8 mouse cellular contexts compared by ENCODE assay signal in genomic region chr5:34760850-34761508, GRCm38 (mm10). TPM values are rescaled to one million over a fixed set of nuclear protein-coding genes. Genes with fewer than 3 reads are reported as not detected.
DNase-seq lines count a peak whose midpoint lies in the region; ATAC-seq and TF ChIP-seq lines count a peak whose summit lies in the region.

No protein-coding gene starts in this region.

- no peak for TF ChIP-seq CTCF in spleen, adult 2 months (IDR thresholded peaks at IDR 0.05; ENCODE audit: extremely low read depth, insufficient read depth, insufficient read length, insufficient replicate concordance)

- peak overlapping the region; percentile 98 for H3K9ac ChIP-seq in kidney, embryonic 16.5 days (replicated peaks; ENCODE audit: low read length)
- H3K9ac ChIP-seq in midbrain, embryonic 11.5 days (ENCODE audit: low read length) = peak overlapping the region; percentile 82

- peak overlapping the region; percentile 81 for H3K4me2 ChIP-seq in kidney, embryonic 16.5 days (replicated peaks; ENCODE audit: low read depth, low read length)
- H3K4me2 ChIP-seq in midbrain, embryonic 11.5 days = peak overlapping the region; percentile 91

- no peak for TF ChIP-seq POLR2A in spleen, adult 2 months (IDR thresholded peaks at IDR 0.05; ENCODE audit: low read depth, low read length)

- no peaks in the 10 kb centered on the region for H3K9me3 ChIP-seq in erythroblast, embryonic 14.5 days (ENCODE audit: control insufficient read depth, low read length)
- no peaks in the 10 kb centered on the region for H3K9me3 ChIP-seq in kidney, embryonic 16.5 days (ENCODE audit: low read length)
- H3K9me3 ChIP-seq in midbrain, embryonic 11.5 days (ENCODE audit: control insufficient read depth, low read length) = no peaks in the 10 kb centered on the region

- peak overlapping the region; percentile 31 for H3K27ac ChIP-seq in spleen, adult 2 months (ENCODE audit: insufficient read depth, low read length)
- peak overlapping the region; percentile 93 for H3K27ac ChIP-seq in kidney, embryonic 16.5 days (ENCODE audit: low read length)
- 0 out of 2 replicates have a peak overlapping the region, but pooled peaks have one; percentile 25 for H3K27ac ChIP-seq in midbrain, embryonic 11.5 days (ENCODE audit: low read depth, low read length)

- ATAC-seq in kidney, embryonic 16.5 days (ENCODE audit: low FRiP score, low TSS enrichment) = no peak; the same call in 1 of the 2 replicates
- ATAC-seq in midbrain, embryonic 11.5 days (ENCODE audit: low FRiP score) = no peak; the same call in 1 of the 2 replicates

- H3K4me3 ChIP-seq in spleen, adult 2 months (ENCODE audit: extremely low read depth, insufficient read depth, insufficient read length) = peak overlapping the region; percentile 82
- peak overlapping the region; percentile 98 for H3K4me3 ChIP-seq in erythroblast, embryonic 14.5 days (replicated peaks)
- peak overlapping the region; percentile 99 for H3K4me3 ChIP-seq in kidney, embryonic 16.5 days (ENCODE audit: low read length)
- H3K4me3 ChIP-seq in midbrain, embryonic 11.5 days (ENCODE audit: low read depth, low read length) = peak overlapping the region; percentile 71

- no peaks in the 10 kb centered on the region; the same call in 1 of the 2 replicates for H3K27me3 ChIP-seq in spleen, adult 2 months (ENCODE audit: control insufficient read depth, insufficient read depth, low read length)
- peaks cover 40% of the 10 kb centered on the region for H3K27me3 ChIP-seq in erythroblast, embryonic 14.5 days (ENCODE audit: control insufficient read depth)
- no peaks in the 10 kb centered on the region for H3K27me3 ChIP-seq in kidney, embryonic 16.5 days (ENCODE audit: insufficient read depth, low read length)
- no peaks in the 10 kb centered on the region for H3K27me3 ChIP-seq in midbrain, embryonic 11.5 days (ENCODE audit: control insufficient read depth, insufficient read depth, low read length)

- H3K36me3 ChIP-seq in spleen, adult 2 months (ENCODE audit: control insufficient read depth, insufficient read depth, low read length) = no peaks in the 10 kb centered on the region
- peaks cover 2% of the 10 kb centered on the region; the same call in 1 of the 2 replicates for H3K36me3 ChIP-seq in erythroblast, embryonic 14.5 days (ENCODE audit: control insufficient read depth)
- no peaks in the 10 kb centered on the region for H3K36me3 ChIP-seq in kidney, embryonic 16.5 days (ENCODE audit: insufficient read depth, low read length)
- H3K36me3 ChIP-seq in midbrain, embryonic 11.5 days (ENCODE audit: control insufficient read depth, insufficient read depth, low read length) = no peaks in the 10 kb centered on the region

- WGBS in spleen, adult 2 months = 2% methylated on average over 19 of the region's 19 CpGs
- WGBS in kidney, embryonic 16.5 days = under 1% methylated on average over 19 of the region's 19 CpGs
- 1% methylated on average over 19 of the region's 19 CpGs for WGBS in midbrain, embryonic 11.5 days

- intact Hi-C loops in gastrocnemius, postnatal 14 days (cut with DNase I; ENCODE audit: low total_unique reads) = no loop called here
- intact Hi-C loops in gastrocnemius, postnatal 36 days (cut with DNase I) = no loop called here

- peak; percentile 9 for DNase-seq in gastrocnemius, postnatal 14 days
- no peak for DNase-seq in gastrocnemius, postnatal 36 days
- DNase-seq in spleen, adult 2 months (ENCODE audit: low read depth in 1 of 2, low spot score in 2 of 2) = peak in 1 of 2 experiments; percentile 8
- DNase-seq in spleen, adult 12 weeks (ENCODE audit: low spot score) = no peak
- no peak for DNase-seq in midbrain, embryonic 11.5 days (ENCODE audit: low spot score, missing footprints)
- no peak for DNase-seq in c-Kit-positive CD71-positive TER-119-positive erythroid progenitor cells, embryonic 14.5 days (ENCODE audit: low spot score)

- peaks cover 7% of the 10 kb centered on the region; the same call in 1 of the 2 replicates for H3K4me1 ChIP-seq in spleen, adult 2 months (ENCODE audit: control insufficient read depth, insufficient read depth, insufficient read length)
- H3K4me1 ChIP-seq in erythroblast, embryonic 14.5 days (ENCODE audit: control insufficient read depth) = peaks cover 35% of the 10 kb centered on the region
- H3K4me1 ChIP-seq in kidney, embryonic 16.5 days (ENCODE audit: insufficient read depth, low read length) = peaks cover 11% of the 10 kb centered on the region; the same call in 1 of the 2 replicates
- peaks cover 9% of the 10 kb centered on the region for H3K4me1 ChIP-seq in midbrain, embryonic 11.5 days (ENCODE audit: control insufficient read depth, insufficient read depth, low read length)

RNA-seq across cellular contexts. Expression of gene Htt, which starts 0.6 kb away (rescaled TPM):
- total RNA-seq in gastrocnemius, postnatal 14 days (2021) = 1 to 10 TPM; 7.1 to 8.1 TPM
- total RNA-seq in gastrocnemius, postnatal 36 days (2021) = 1 to 10 TPM; 5.9 to 7.0 TPM
- 11.9 TPM in 2 replicates for polyA plus RNA-seq in spleen, adult 2 months (2012; rRNA removed)
- 0.25 and 0.27 TPM in 2 replicates for polyA plus RNA-seq in erythroblast, embryonic 14.5 days (2012)
- 11.1 and 13.9 TPM in 2 replicates for polyA plus RNA-seq in kidney, embryonic 16.5 days (2015; fragmentation: Nextera tagmentation; extraction: Ambion mirVana)
- 12.4 and 13.4 TPM in 2 replicates for polyA plus RNA-seq in midbrain, embryonic 11.5 days (2014; fragmentation: Nextera tagmentation; extraction: Ambion mirVana)

Comparison
In these comparisons a context has a peak if more than half of its experiments do, and no peak if none do; other contexts are left out.
1. H3K27ac ChIP-seq: peak in every context shown above with its lines; median percentile 93 in kidney, embryonic 16.5 days; 31 in spleen, adult 2 months; 25 in midbrain, embryonic 11.5 days.